Mouse (Mus musculus) forebrain, embryonic 16.5 days (tissue): ENCODE measurements around the gene Use1. TPM values are rescaled to one million over a fixed set of nuclear protein-coding genes. Genes with fewer than 3 reads are reported as not detected.
A peak's percentile ranks its signal among the peaks of the same experiment; 100 is the strongest.

ENCODE experiments used
- ATAC-seq: fragments of 200-750 bp; cut with Nextera tagmentation; 2 replicates; pipeline ENCODE4 v1.8.0; 2017; ENCODE audit warnings: mild to moderate bottlenecking, moderate library complexity
- H3K27ac ChIP-seq: fragments of 300-500 bp; sonication (generic); 2 replicates; pipeline ENCODE4 v1.5.1; 2014; ENCODE audit warnings: low read length, control low read depth
- H3K27me3 ChIP-seq: fragments of 300-500 bp; sonication (generic); replicated peaks from 2 replicates; pipeline ENCODE4 v1.6.1; 2014; ENCODE audit warnings: low read length; ENCODE audit not compliant: control insufficient read depth, insufficient read depth
- H3K36me3 ChIP-seq: fragments of 300-500 bp; sonication (generic); 2 replicates; pipeline ENCODE4 v1.6.1; 2014; ENCODE audit not compliant: control insufficient read depth, insufficient read depth
- H3K4me1 ChIP-seq: fragments of 300-500 bp; sonication (generic); replicated peaks from 2 replicates; pipeline ENCODE4 v1.6.1; 2014; ENCODE audit warnings: low read length; ENCODE audit not compliant: control insufficient read depth, insufficient read depth
- H3K4me2 ChIP-seq: fragments of 300-500 bp; sonication (generic); 2 replicates; pipeline ENCODE4 v1.6.1; 2014; ENCODE audit warnings: mild to moderate bottlenecking, low read length, control low read depth
- H3K4me3 ChIP-seq: fragments of 300-500 bp; sonication (generic); replicated peaks from 2 replicates; pipeline ENCODE4 v1.5.1; 2014; ENCODE audit warnings: mild to moderate bottlenecking, low read length, control low read depth
- H3K9ac ChIP-seq: fragments of 300-500 bp; sonication (generic); replicated peaks from 2 replicates; pipeline ENCODE4 v1.6.1; 2014; ENCODE audit warnings: low read depth, low read length, control low read depth
- H3K9me3 ChIP-seq: fragments of 300-500 bp; sonication (generic); 2 replicates; pipeline ENCODE4 v1.6.1; 2016; ENCODE audit warnings: low read length; ENCODE audit not compliant: control insufficient read depth
- WGBS: fragments of 180-500 bp; shearing (Covaris S2); extraction: QIAGEN DNeasy Blood & Tissue Kit; methylation state at CpG from one replicate; pipeline ENCODE4 v1.1.7; 2014; 5-methylcytosine and 5-hydroxymethylcytosine counted together
- polyA plus RNA-seq: library from polyadenylated mRNA; unstranded; fragments of >200 nt; fragmentation: Nextera tagmentation; extraction: Ambion mirVana; gene quantifications from 2 replicates; pipeline ENCODE4 v1.2.1, GENCODE M21; 2015

Gene Use1
- polyA plus RNA-seq, 1 experiment from 2014 or later = 115 TPM

DNA sequence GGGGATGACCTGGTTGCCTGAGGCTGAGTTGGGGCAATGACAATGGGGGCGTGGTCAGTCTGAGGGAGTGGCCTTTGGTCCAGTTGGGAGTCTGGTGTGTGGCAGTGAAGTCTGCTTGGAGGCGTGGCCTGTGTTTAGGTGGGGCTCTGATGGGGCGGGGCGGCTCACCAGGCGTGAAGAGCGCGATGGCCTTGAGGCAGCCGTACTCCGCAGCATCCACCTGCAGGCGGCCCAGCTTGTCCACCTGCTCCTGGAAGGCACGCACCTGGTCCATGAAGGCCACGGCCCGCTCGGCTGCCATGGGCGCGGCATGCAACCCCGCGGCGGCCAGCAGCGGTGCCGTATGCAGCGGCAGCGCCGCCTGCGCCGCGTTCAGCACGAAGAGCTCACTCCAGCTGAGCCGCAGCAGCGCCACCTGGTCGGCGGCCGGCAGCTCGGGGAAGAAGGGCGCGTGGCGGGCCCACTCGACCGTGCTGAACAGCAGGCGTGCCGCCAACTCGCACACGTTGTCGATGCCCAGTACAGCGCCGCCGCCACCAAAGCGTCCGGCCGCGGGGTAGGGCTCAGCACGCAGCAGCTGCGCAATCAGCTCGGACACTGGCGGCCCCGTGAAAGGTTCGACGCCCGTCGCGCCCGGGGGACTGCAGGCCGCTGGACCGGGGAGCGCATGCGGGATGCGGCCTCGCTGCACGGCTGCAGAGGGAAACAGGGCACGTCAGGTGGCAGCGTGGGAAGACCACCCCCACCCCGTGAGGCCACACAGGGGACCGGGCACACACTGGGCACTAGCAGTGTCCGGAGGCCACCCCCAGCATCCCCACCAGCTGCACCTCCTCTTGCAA, 9.2 kb downstream of the Use1 start:
- Histone ChIP-seq H3K4me3 (peak overlapping the region; percentile 45), H3K4me1 (peaks cover 33% of the 10 kb centered on the region), H3K4me2 (peak overlapping the region; percentile 75), H3K27me3 (no peaks in the 10 kb centered on the region; the same call in 1 of the 2 replicates), H3K9me3 (no peaks in the 10 kb centered on the region), H3K36me3 (0 out of 2 replicates have a peak, but pooled peaks cover 2% of the 10 kb centered on the region), H3K9ac (peak overlapping the region; percentile 70), H3K27ac (peak overlapping the region; percentile 47; the same call in 1 of the 2 replicates)
- 5% methylated on average over 73 of the region's 74 CpGs for WGBS
- no peak for ATAC-seq

- WGBS = 28% methylated on average over 8 of the region's 8 CpGs
- Histone ChIP-seq H3K4me1 (peaks cover 38% of the 10 kb centered on the region), H3K27me3 (peaks cover 6% of the 10 kb centered on the region; the same call in 1 of the 2 replicates), H3K4me2 (peak overlapping the region; percentile 75), H3K36me3 (0 out of 2 replicates have a peak, but pooled peaks cover 2% of the 10 kb centered on the region), H3K9ac (peak overlapping the region; percentile 70), H3K9me3 (no peaks in the 10 kb centered on the region), H3K27ac (no peak overlapping the region), H3K4me3 (peak overlapping the region; percentile 45)
- ATAC-seq = no peak
Measured at GRCm38 (mm10) chr8:71376423-71377030, 9.9 kb downstream of the Use1 start.

DNA sequence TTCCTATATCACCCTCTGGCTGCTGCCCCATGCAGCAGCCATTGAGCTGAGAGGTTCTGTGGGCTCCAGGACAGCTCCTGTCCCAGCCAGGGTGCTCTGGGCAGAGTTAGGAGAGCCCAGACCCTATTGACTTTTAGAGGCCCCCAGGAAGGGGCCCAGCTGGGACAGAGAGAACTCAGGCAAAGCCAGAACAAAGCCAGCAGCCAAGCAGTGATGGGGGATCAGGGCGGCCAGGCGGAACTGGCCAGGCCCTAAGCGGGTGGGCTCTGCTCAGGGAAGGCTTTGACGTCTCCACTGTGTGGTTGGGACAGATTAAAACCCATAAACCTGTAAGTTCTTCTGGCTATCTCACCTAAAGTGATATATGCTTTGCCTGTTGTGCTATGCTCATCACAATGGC, 12.4 kb downstream of the Use1 start:
- Histone ChIP-seq H3K4me1 (peaks cover 43% of the 10 kb centered on the region), H3K9me3 (no peaks in the 10 kb centered on the region)

DNA sequence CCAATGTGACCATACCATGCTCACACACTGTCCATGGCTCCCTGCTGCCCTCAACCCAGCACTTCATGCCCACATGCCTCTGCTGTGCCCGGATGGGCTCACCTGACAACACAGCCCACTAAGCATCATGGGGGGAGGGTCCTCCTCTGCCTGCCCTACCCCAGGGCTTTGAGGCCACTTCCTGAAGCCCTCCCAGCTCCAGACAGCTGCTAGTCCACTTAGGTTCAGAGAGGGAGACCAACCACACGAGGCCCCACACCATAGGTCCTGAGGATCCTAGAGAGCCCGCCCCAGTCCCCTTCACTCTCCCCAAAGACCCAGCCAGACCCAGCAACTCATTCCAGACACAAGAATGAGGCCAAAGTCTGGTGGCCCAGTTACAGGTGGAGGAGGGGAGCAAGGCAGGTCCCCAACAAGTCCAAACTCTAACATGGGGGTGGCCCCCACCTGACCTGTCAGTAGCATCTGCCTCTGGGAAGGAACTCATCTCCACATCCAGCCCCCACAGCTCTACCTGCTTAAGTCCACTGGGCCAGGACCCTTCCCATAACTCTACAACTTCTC, 12.9 kb downstream of the Use1 start:
- ATAC-seq = no peak
- H3K9ac ChIP-seq = 0 out of 2 replicates have a peak overlapping the region, but pooled peaks have one; percentile 2
- whole genome bisulfite sequencing = 42% methylated on average over 3 of the region's 3 CpGs

More for the DNA sequence above, 12.4 kb downstream of the Use1 start:
- ATAC-seq = no peak
- Histone ChIP-seq H3K4me3 (no peak overlapping the region), H3K36me3 (0 out of 2 replicates have a peak, but pooled peaks cover 2% of the 10 kb centered on the region), H3K27me3 (peaks cover 6% of the 10 kb centered on the region; the same call in 1 of the 2 replicates), H3K4me2 (peak overlapping the region; percentile 95; the same call in 1 of the 2 replicates), H3K9ac (no peak overlapping the region), H3K27ac (no peak overlapping the region)
- 28% methylated on average over 4 of the region's 4 CpGs for WGBS

GRCm38 (mm10) chr8:71380178-71381171, 13.8 kb downstream of the Use1 start:
- Histone ChIP-seq H3K4me3 (peak overlapping the region; percentile 72), H3K4me1 (peaks cover 41% of the 10 kb centered on the region), H3K27me3 (peaks cover 6% of the 10 kb centered on the region; the same call in 1 of the 2 replicates), H3K36me3 (0 out of 2 replicates have a peak, but pooled peaks cover 2% of the 10 kb centered on the region), H3K27ac (no peak overlapping the region), H3K9ac (peak overlapping the region; percentile 79), H3K4me2 (peak overlapping the region; percentile 95), H3K9me3 (no peaks in the 10 kb centered on the region)
- WGBS = 1% methylated on average over 72 of the region's 72 CpGs
- ATAC-seq = no peak

More for the DNA sequence above, 12.9 kb downstream of the Use1 start:
- Histone ChIP-seq H3K4me2 (peak overlapping the region; percentile 95), H3K4me3 (peak overlapping the region; percentile 72), H3K4me1 (peaks cover 43% of the 10 kb centered on the region), H3K9me3 (no peaks in the 10 kb centered on the region), H3K27ac (no peak overlapping the region), H3K36me3 (0 out of 2 replicates have a peak, but pooled peaks cover 2% of the 10 kb centered on the region), H3K27me3 (peaks cover 6% of the 10 kb centered on the region; the same call in 1 of the 2 replicates)

DNA sequence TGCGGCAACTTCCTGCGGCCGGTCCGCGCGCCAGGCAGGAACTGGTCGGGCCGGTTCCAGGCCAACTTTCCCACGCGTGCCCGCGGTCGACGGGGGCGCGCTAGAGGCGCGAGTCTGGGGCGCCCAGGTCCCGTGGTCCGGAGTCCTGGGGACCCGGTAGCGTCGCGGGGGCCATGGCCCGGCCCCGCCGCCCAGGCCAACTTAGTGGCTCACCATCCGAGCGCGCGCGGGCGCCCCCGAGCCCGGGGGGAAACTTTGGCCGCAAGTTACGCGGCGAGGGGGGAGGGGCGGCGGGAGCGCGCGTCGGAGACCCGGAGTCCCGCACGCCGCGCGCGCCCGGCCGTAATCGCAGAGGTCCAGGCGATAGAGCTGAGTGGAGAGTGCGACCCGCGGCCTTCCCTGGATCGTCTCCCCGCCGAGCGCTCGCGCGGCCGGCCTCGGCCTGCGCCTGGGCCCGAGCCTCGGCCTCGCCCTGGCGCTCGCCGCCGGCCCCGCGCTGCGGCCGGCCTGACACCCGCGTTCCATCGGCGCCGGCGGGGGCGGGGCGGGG, 14.8 kb downstream of the Use1 start, which contains the start of gene Nr2f6:
TSS of gene Nr2f6 (minus strand) at position 540 of the 550 bp plus-strand sequence.
- peak; percentile 7 for ATAC-seq
- peak within 1 kb of the TSS; percentile 72 for H3K4me3 ChIP-seq
- peak within 1 kb of the TSS; percentile 79 for H3K9ac ChIP-seq
- H3K27ac ChIP-seq = peak within 1 kb of the TSS; percentile 62; the same call in 1 of the 2 replicates
- WGBS = under 1% methylated on average over 56 of the region's 89 CpGs
- 0 out of 2 replicates have a peak, but pooled peaks cover 2% of the 10 kb centered on the region for H3K36me3 ChIP-seq
- H3K9me3 ChIP-seq = no peaks in the 10 kb centered on the region
- H3K27me3 ChIP-seq = peaks cover 6% of the 10 kb centered on the region; the same call in 1 of the 2 replicates
- H3K4me2 ChIP-seq = peak within 1 kb of the TSS; percentile 95
- peaks cover 30% of the 10 kb centered on the region for H3K4me1 ChIP-seq

DNA sequence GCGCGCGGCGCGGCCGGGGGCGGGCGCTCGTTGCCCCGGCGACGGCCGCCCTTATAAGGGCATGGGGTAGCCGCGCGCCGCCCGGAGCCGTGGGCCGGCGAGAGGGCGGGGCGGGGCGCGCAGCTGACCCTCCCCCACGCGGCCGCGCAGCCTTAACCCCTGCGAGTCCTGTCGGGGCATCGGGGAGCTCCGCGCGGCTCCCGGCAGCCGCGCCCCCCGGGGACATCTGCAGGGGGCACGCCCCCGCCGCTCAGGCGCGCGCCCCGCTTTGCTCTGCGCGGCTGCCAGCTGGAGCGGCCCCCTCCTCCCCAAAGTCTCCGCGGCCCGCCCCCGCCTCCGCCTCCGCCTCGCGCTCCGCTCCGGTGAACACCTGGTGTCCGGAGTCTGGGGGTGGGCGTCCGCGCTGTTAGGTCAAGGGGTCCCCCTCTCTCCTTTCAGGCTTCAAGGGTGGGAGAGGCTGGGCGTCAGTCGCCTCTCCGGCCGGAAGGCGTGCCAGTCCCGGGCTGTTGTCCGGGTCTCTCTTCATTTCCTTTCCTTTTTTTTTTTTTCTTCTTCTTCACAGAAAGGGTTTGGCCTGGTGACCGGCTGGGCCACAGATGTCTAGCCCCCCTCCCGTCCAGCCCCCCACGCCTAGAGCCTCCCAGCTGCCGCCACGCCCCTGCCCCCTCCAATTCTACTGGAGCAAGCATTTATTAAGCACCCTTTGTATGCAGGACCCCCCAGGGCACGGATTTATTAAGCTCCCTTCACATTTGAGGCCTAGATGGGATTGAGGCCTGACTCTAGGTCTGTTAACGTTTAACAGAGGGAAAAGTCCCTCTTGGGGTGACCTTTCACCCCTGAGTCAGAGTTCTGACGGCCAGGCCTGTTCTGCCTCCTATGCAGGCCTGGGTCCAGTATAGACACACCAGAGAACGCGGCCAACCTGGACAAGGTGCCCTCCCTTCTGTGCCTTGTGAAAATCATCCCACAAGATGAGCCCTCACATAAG, 15.6 kb downstream of the Use1 start:
- Histone ChIP-seq H3K27ac (peak overlapping the region; percentile 62; the same call in 1 of the 2 replicates), H3K27me3 (peaks cover 6% of the 10 kb centered on the region; the same call in 1 of the 2 replicates), H3K4me3 (peak overlapping the region; percentile 72), H3K36me3 (0 out of 2 replicates have a peak, but pooled peaks cover 2% of the 10 kb centered on the region), H3K9ac (peak overlapping the region; percentile 79), H3K4me1 (peaks cover 26% of the 10 kb centered on the region), H3K4me2 (peak overlapping the region; percentile 95), H3K9me3 (no peaks in the 10 kb centered on the region)
- 3% methylated on average over 52 of the region's 80 CpGs for WGBS
- peak; percentile 71 for ATAC-seq
